Mouse (Mus musculus): ENCODE measurements around the gene Gpr108. TPM values are rescaled to one million over a fixed set of nuclear protein-coding genes. Genes with fewer than 3 reads are reported as not detected.

Gene Gpr108
- polyA plus RNA-seq, 1 experiment, result 43.2 TPM

DNA sequence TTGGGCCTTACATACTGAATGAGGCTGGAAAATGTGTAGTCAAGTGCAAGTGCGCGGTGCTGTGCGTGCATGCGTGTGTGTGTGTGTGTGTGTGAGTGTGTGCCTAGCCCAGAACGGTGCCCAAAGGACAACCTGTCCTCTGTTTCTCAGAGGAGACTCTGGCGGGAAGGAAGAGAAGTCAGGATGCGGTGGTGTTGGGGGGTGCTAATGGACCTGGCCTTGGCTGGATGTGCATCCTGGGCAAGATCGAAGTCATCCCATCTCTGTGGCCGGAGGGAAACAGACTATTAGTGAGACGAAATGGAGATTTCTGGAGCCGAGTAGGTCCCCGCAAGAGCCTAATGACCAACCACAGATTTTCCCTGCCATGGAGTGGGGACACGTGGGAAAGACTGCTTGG, 525 bp upstream of the Gpr108 start:
- DNase-seq (ENCODE audit: low read depth, low spot score), result no peak
- 5% methylated on average over 13 of the region's 13 CpGs for WGBS

- under 1% methylated on average over 46 of the region's 46 CpGs for WGBS
- DNase-seq (ENCODE audit: low read depth, low spot score), result peak; percentile 99
Observed at GRCm38 (mm10) chr17:57247393-57248200, 649 bp downstream of the Gpr108 start.

DNA sequence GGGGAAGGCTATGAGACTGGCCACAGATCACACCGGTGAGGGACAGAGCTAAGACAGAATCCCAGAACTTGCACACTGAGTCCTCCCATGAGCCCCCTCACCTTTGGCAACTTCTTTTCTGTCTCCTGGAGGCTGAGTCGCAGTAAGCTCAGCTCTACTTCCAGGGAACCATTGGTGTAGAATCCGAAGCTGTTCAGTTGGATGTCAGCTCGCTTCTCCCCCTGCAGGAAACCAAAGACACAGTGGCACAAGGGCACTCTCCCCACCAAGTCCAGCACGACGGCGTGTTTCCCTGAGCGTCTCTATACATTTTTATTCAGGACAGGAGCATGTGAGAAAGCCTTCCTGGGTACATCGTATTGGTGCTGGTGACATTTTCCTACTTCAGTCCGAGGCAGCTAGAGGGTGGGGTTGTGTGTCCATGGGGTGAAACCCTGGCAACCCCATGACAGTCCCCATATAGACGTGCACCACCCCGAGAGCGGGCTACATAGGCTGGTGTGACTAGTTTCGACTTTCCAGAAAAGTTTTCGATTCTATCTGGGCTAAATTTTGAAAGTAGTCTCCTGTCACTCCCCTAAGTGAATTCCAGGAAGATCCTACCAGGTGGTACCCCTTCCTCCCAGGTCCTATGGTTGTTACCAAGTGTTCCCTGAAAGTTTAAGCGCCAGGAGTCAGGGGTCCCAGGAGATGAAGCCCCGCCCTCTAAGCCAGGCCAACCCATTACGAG, 1.4 kb downstream of the Gpr108 start:
- no peak for DNase-seq (ENCODE audit: low read depth, low spot score)
- WGBS, result 3% methylated on average over 18 of the region's 18 CpGs

DNA sequence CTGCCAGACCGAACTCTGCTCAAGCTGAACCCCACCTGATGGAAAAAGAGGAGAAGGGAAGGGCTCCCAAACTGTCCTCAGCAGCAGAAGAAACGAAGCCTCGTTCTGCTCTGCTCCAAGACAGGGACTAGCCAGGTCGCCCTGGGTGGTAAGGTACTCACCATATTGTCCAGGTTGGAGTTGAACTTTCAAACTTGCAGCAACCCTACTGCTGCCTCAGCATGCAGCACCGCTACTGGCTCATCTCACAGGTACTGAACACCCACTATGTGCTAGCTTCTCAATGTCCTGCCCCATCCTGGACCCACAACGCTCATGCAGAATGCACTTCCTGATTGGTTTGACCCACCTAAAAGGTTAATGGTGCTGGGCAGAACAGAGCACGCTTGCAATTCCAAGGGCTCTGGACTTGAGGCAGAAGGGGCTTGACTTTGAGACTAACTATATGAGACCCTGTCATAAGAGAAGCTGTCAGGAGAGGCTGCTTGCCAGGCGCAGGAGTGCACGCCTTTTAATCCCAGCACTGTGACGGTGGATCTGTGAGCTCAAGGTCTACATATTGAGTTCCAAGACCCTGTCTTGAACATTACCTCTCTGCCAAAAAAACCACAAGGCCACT, 2.8 kb downstream of the Gpr108 start:
- no peak for DNase-seq (ENCODE audit: low read depth, low spot score)
- 87% methylated on average over 10 of the region's 10 CpGs for WGBS

DNA sequence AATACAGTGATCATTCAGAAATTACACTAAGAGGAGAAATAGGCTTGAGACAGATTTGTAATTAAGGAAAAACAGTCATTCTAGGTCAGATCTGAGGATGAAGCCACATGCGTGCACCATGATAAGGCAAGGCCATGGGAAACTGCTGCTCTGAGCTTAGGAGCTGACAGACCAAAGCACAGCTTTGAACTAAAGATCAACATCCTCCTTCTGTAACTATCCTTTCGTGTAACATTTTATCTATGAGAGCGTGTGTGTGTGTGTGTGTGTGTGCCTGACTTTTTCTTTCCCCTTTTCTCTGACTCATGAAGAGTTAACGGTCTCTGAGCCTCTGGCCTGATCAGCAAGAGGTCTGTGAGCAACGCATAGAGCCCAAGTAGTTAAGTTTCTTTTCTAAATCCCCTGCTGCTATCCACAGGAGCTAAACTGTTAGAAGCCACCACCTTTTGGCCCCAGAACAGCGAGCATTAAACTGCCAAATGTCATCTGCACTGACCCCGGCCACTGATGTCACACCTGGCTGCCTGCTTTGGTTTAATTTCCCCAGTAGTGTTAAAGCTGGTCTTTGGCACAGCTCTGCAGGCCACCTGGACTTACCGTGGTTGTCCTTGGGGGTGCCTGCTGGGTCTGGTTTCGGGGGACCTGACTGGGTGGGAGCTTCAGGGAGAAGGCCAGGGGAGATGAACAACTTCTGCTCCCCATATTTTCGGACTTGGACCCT, 4.4 kb downstream of the Gpr108 start:
- WGBS, result 87% methylated on average over 10 of the region's 10 CpGs
- DNase-seq (ENCODE audit: low read depth, low spot score), result no peak

GRCm38 (mm10) chr17:57237181-57237580, 11.1 kb downstream of the Gpr108 start:
- WGBS, result 92% methylated on average over 9 of the region's 9 CpGs
- DNase-seq (ENCODE audit: low read depth, low spot score), result no peak

GRCm38 (mm10) chr17:57235803-57236202, 12.4 kb downstream of the Gpr108 start:
- no peak for DNase-seq (ENCODE audit: low read depth, low spot score)
- 69% methylated on average over 5 of the region's 5 CpGs for WGBS

DNA sequence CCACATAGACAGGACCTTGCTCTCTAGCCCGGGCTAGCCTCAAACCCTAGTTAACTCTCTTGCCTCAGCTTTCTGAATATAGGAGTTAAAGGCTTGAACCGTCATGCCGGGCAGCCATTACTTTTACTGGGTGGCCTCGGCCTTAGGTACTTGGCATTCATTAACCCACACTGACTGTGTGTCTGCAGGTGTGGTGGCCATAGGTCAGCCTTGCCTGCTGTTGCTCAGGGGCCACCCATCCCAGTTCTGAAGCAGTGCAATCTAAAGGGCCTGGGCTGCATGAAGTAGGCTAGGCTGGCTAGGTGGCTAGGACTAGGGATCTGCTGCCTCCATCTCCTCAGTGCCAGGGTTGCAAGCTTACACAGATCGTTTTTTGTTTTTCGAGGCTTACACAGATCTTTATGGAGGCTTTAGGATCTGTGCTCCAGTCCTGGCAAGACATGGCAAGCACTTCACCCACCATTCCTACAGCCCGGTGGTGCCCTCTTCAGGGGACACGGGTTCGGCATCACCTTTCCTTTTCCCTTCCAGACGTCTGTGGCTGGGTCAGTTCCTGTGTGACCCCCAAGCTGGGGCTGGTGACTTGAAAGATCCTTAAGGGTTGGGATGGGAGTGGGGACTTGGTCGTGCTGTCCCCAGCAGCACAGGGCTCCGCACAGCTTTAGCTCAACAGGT, 13.9 kb downstream of the Gpr108 start:
- WGBS, result 38% methylated on average over 12 of the region's 12 CpGs
- no peak for DNase-seq (ENCODE audit: low read depth, low spot score)

- WGBS, result 22% methylated on average over 7 of the region's 7 CpGs
- no peak for DNase-seq (ENCODE audit: low read depth, low spot score)
Observed at GRCm38 (mm10) chr17:57233038-57233437, 15.2 kb downstream of the Gpr108 start.

DNA sequence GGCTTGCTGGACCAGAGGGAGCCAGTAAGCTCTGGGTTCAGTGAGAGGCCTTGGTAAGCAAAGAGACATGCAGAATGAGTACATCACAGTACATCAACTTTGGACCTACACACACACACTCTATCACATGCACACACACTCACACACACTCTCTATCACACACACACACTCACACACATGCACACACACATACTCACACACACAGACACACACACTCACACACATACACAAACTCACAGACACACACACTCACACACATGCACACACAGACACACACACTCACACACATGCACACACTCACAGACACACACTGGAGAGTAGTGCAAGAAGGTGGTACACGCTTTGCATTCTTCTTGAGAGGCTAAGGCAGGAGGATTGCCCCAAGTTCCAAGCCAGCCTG, 16.0 kb downstream of the Gpr108 start:
- DNase-seq (ENCODE audit: low read depth, low spot score), result no peak
- 88% methylated on average over 1 of the region's 1 CpGs for WGBS

GRCm38 (mm10) chr17:57231321-57231771, 16.9 kb downstream of the Gpr108 start:
- DNase-seq (ENCODE audit: low read depth, low spot score), result no peak

GRCm38 (mm10) chr17:57230728-57231125, 17.5 kb downstream of the Gpr108 start:
- no peak for DNase-seq (ENCODE audit: low read depth, low spot score)
- WGBS, result 14% methylated on average over 6 of the region's 6 CpGs

DNA sequence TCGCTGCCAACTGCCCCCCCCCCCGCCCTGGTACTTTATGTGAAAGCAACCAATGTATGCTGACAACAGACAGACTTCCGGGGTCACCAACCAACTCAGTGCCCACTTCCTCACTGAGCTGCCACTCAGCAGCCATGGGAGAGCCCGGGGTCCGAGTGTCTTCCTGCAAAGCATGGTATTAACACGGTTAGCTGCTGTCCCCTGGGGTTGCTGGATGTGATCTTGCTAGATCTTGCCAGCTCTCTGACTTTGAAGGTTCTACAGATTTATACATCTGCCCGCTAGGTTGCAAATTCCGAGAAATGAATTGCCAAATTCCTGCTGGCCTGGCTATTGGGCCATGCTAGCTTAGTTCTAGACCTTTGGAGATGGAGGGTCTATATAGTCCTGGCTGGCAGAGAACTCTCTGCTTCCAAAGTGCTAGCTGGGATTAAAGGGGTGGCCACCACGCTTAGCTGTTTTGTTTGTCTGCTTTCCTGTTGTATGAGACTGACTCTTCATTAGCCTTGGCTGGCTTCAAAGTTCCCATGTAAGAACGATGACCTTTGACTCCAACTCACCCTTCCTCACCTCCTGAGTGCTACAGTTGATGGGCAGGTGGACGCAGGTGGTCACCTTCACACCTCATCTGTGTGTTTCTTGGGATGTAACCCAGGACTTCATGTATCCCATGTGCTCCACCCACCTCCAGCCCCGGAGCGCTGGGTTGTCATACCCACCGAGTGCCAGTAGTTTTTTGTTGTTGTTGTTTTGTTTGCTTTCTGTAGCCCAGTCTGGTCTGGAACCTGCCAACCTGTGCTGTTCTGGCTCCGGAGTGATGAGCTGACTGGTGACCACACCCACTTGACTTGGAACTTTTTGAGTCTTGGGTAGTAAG, 18.2 kb downstream of the Gpr108 start:
- 78% methylated on average over 15 of the region's 15 CpGs for WGBS
- no peak for DNase-seq (ENCODE audit: low read depth, low spot score)

GRCm38 (mm10) chr17:57228873-57229272, 19.4 kb downstream of the Gpr108 start:
- WGBS, result 86% methylated on average over 3 of the region's 3 CpGs
- no peak for DNase-seq (ENCODE audit: low read depth, low spot score)

GRCm38 (mm10) chr17:57228014-57228413, 20.2 kb downstream of the Gpr108 start, which contains the start of gene C3:
Gene C3 (minus strand): TSS chr17:57228136.
- WGBS, result 53% methylated on average over 3 of the region's 3 CpGs
- DNase-seq (ENCODE audit: low read depth, low spot score), result no peak

- 43% methylated on average over 2 of the region's 2 CpGs for WGBS
- no peak for DNase-seq (ENCODE audit: low read depth, low spot score)
Observed at GRCm38 (mm10) chr17:57227468-57227867, 20.8 kb downstream of the Gpr108 start.

- 71% methylated on average over 9 of the region's 9 CpGs for WGBS
- no peak for DNase-seq (ENCODE audit: low read depth, low spot score)
Observed at GRCm38 (mm10) chr17:57223313-57223712, 24.9 kb downstream of the Gpr108 start.

GRCm38 (mm10) chr17:57221911-57222310, 26.3 kb downstream of the Gpr108 start:
- no peak for DNase-seq (ENCODE audit: low read depth, low spot score)
- WGBS, result 64% methylated on average over 4 of the region's 4 CpGs

GRCm38 (mm10) chr17:57219884-57220207, 28.4 kb downstream of the Gpr108 start:
- DNase-seq (ENCODE audit: low read depth, low spot score), result no peak
- 18% methylated on average over 3 of the region's 3 CpGs for WGBS

Measured in large intestine, adult 2 months (tissue).